Comparison of ENCODE assay signal across 8 mouse cellular contexts in the genomic region with DNA sequence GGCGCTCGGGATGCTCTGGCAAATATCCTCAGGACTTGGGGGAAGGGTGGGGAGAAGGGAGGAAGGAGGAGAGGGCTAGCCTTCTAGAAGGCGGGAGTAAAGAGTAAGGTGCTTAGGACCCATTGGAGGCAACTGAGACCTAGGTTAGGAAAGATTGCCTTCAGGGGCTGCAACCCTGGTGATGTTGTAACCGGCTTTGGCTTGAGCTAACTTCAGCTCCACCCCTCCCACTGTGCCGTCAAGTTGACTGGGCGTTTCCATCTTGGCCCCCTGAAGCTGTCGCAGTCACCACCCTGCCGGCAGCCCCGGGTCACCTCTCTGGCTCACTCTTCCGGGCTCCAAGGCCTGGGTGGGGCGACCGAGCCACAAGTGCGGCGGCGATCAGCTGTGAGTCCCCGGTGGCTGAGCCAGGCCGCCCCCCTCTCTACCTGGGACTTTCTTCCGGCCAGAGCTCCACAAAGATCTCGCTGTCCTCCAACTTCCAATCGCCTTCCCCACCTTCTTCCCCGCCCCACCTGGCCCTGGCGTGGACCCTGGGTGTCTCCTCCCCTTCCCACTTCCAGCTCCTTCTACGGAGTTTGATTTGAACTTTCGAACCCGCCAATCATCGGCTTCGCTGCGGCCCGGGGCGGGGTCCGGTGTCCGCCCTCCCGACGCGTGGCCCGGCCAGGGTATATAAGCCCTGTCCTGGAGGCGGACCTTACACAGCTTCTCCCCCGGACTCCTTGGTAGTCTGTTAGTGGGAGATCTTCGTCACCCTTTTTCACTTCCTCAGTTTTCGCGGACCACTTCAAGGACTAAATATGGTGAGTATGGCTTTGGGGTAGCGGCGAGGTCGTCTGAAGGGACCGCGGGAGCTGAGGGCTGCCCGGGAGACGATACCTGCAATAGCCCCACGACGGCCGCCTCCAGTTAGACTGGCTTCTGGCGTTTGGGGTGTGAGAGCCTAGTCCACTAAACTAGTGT. TPM values are rescaled to one million over a fixed set of nuclear protein-coding genes. Genes with fewer than 3 reads are reported as not detected.
DNase-seq lines count a peak whose midpoint lies in the region; ATAC-seq and TF ChIP-seq lines count a peak whose summit lies in the region.

A gene (plus strand): TSS at position 273 of the 966 bp plus-strand sequence.

- TF ChIP-seq CTCF in embryonic fibroblast, embryonic 13.5 days (IDR thresholded peaks at IDR 0.05; ENCODE audit: borderline replicate concordance, insufficient read depth, low read length), result no peak

- peak within 1 kb of the TSS; percentile 85 for H3K27ac ChIP-seq in embryonic fibroblast, embryonic 13.5 days (ENCODE audit: insufficient read depth, low read length)
- H3K27ac ChIP-seq in heart, embryonic 14.5 days (replicated peaks in 1 of 2; ENCODE audit: control insufficient read depth in 1 of 2, insufficient read depth in 1 of 2, low read depth in 2 of 2, low read length in 2 of 2), result peak within 1 kb of the TSS; percentile 76 to 90
- H3K27ac ChIP-seq in liver, embryonic 16.5 days (ENCODE audit: low read length), result peak within 1 kb of the TSS; percentile 96
- no peak within 1 kb of the TSS for H3K27ac ChIP-seq in neural tube, embryonic 12.5 days

- H3K4me3 ChIP-seq in embryonic fibroblast, embryonic 13.5 days (ENCODE audit: insufficient read depth, low read length), result peak within 1 kb of the TSS; percentile 79
- peak within 1 kb of the TSS; percentile 65 to 72 for H3K4me3 ChIP-seq in heart, embryonic 14.5 days (ENCODE audit: control insufficient read depth in 1 of 2, insufficient read depth in 1 of 2, low read depth in 1 of 2, low read length in 2 of 2)
- peak within 1 kb of the TSS; percentile 76 for H3K4me3 ChIP-seq in liver, embryonic 16.5 days (ENCODE audit: low read depth, low read length)
- H3K4me3 ChIP-seq in neural tube, embryonic 12.5 days, result peak within 1 kb of the TSS; percentile 47

- H3K36me3 ChIP-seq in heart, embryonic 14.5 days (ENCODE audit: control insufficient read depth, insufficient read depth, low read length), result peaks cover 10% of the 10 kb centered on the region
- H3K36me3 ChIP-seq in liver, embryonic 16.5 days (ENCODE audit: control insufficient read depth, insufficient read depth), result peaks cover 16% of the 10 kb centered on the region
- peaks cover 5% of the 10 kb centered on the region for H3K36me3 ChIP-seq in neural tube, embryonic 12.5 days

- H3K9me3 ChIP-seq in heart, embryonic 14.5 days (ENCODE audit: control insufficient read depth, low read length), result no peaks in the 10 kb centered on the region
- H3K9me3 ChIP-seq in liver, embryonic 16.5 days (replicated peaks; ENCODE audit: control insufficient read depth, low read length), result no peaks in the 10 kb centered on the region
- no peaks in the 10 kb centered on the region for H3K9me3 ChIP-seq in neural tube, embryonic 12.5 days

- DNase-seq in 3T3-L1 (ENCODE audit: low read depth, low spot score) (peak; percentile 98), ZHBTc4 (ENCODE audit: low read depth, low spot score) (peak; percentile 98)
- DNase-seq in kidney, postnatal 10 days, result peak; percentile 96
- DNase-seq in thymus, postnatal 10 days (ENCODE audit: low spot score in 2 of 2), result peak; percentile 78 to 83

- H3K9ac ChIP-seq in heart, embryonic 14.5 days (ENCODE audit: low read length), result peak within 1 kb of the TSS; percentile 78
- peak within 1 kb of the TSS; percentile 90 for H3K9ac ChIP-seq in liver, embryonic 16.5 days (ENCODE audit: low read depth, low read length)
- H3K9ac ChIP-seq in neural tube, embryonic 12.5 days, result peak within 1 kb of the TSS; percentile 47

- TF ChIP-seq POLR2A in embryonic fibroblast, embryonic 13.5 days (IDR thresholded peaks at IDR 0.05; ENCODE audit: low read depth, low read length), result peak; percentile 99

- H3K4me1 ChIP-seq in embryonic fibroblast, embryonic 13.5 days (ENCODE audit: control insufficient read depth, insufficient read depth, low read length), result peaks cover 4% of the 10 kb centered on the region
- peaks cover 24 to 35% of the 10 kb centered on the region in 2 experiments for H3K4me1 ChIP-seq in heart, embryonic 14.5 days (ENCODE audit: control insufficient read depth in 2 of 2, insufficient read depth in 2 of 2, low read length in 2 of 2)
- peaks cover 34% of the 10 kb centered on the region for H3K4me1 ChIP-seq in liver, embryonic 16.5 days (ENCODE audit: control insufficient read depth, low read depth, low read length)
- H3K4me1 ChIP-seq in neural tube, embryonic 12.5 days, result peaks cover 26% of the 10 kb centered on the region

- ATAC-seq in heart, embryonic 14.5 days (ENCODE audit: insufficient number of reproducible peaks, insufficient read depth, low FRiP score, low read depth), result peak; percentile 93
- peak; percentile 90 for ATAC-seq in liver, embryonic 16.5 days (ENCODE audit: low read depth)
- peak; percentile 78 for ATAC-seq in neural tube, embryonic 12.5 days (ENCODE audit: low FRiP score, low read depth)

- H3K27me3 ChIP-seq in heart, embryonic 14.5 days (ENCODE audit: control insufficient read depth, insufficient read depth, low read length), result no peaks in the 10 kb centered on the region
- H3K27me3 ChIP-seq in liver, embryonic 16.5 days (ENCODE audit: control insufficient read depth, insufficient read depth, low read depth, low read length), result no peaks in the 10 kb centered on the region
- H3K27me3 ChIP-seq in neural tube, embryonic 12.5 days (replicated peaks), result 0 out of 2 replicates have a peak, but pooled peaks cover 6% of the 10 kb centered on the region

- H3K4me2 ChIP-seq in heart, embryonic 14.5 days (ENCODE audit: low read length), result peak within 1 kb of the TSS; percentile 72
- H3K4me2 ChIP-seq in liver, embryonic 16.5 days (ENCODE audit: low read depth, low read length), result peak within 1 kb of the TSS; percentile 79
- H3K4me2 ChIP-seq in neural tube, embryonic 12.5 days (replicated peaks), result peak within 1 kb of the TSS; percentile 74

- under 1% methylated on average over 49 of the region's 52 CpGs for WGBS in heart, embryonic 14.5 days
- WGBS in liver, embryonic 16.5 days (ENCODE audit: insufficient replicate concordance), result under 1% methylated on average over 51 of the region's 52 CpGs
- WGBS in neural tube, embryonic 12.5 days, result 1% methylated on average over 52 of the region's 52 CpGs

RNA-seq across cellular contexts. Expression of the gene that starts here (rescaled TPM):
- polyA plus RNA-seq in embryonic fibroblast, embryonic 13.5 days (2011; ENCODE audit: insufficient read length, low read depth, missing spikeins), result 171 and 395 TPM in 2 replicates
- 143 and 146 TPM in 2 replicates for polyA plus RNA-seq in heart, embryonic 14.5 days (2014; fragmentation: Nextera tagmentation; extraction: Ambion mirVana)
- polyA plus RNA-seq in liver, embryonic 16.5 days (2015; fragmentation: Nextera tagmentation; extraction: Ambion mirVana), result 251 and 260 TPM in 2 replicates
- polyA plus RNA-seq in neural tube, embryonic 12.5 days (2016; fragmentation: Nextera tagmentation; extraction: Ambion mirVana), result 62.0 and 64.6 TPM in 2 replicates
